Mouse (Mus musculus): ENCODE measurements at regions not wholly inside any gene's neighbourhood (a gene's known extent, or its start where the extent isn't known, plus 50 kb on each side); places are given as distances from the start of the nearest gene placed in this dataset.

DNA sequence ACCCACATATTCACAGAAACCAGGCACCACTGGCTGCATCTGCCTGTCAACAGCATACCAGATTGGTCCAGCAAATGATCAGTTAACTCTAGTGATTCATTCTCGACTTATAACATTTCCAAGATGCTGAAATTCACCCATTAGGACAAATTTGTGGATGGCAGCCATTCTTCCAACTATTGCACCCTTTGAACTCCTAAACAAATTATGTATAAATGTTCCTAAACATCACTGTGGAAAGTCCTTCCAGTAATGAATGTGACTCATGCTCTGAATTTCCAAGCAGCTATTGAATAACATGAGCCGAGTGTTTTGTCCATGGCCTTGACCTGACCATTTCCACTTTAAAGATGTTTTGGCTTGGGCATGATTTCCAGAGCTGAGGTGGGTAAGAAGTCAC lies 274.2 kb downstream of the Trib2 start:
- no peak overlapping the region for H3K27ac ChIP-seq (ENCODE audit: low read depth, low read length)

DNA sequence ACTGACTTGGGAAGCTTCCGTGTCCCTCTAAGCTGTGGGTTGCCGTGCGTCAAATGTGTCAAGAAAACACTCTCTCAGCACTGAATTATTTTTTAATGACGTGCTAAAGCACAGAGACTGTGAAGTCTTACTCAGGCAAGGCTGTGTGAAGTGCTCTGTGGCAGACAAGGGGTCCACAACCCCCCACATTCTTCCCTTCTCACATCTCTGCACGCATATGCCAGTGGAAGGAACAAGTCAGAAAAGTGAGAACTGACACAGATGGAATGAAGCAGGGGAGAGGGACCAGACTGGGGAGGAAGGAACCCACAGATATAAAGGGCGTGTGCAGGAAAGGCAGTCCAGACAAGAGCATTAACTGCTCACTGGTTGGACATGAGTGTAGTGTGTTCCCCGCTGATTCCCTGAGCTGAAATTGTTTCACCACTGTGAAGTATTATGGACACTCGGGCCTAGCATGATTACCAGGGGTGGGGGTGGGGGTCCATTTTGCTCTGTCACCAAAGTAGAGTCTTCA lies 279.8 kb downstream of the Trib2 start:
- Histone ChIP-seq H3K4me2 (no peak overlapping the region), H3K27me3 (replicated peaks; ENCODE audit: control insufficient read depth, insufficient read depth, low read length) (no peaks in the 10 kb centered on the region), H3K4me3 (ENCODE audit: low read depth, low read length) (no peak overlapping the region), H3K36me3 (ENCODE audit: control insufficient read depth, insufficient read depth, low read length) (no peaks in the 10 kb centered on the region), H3K9ac (ENCODE audit: low read depth, low read length) (no peak overlapping the region), H3K27ac (ENCODE audit: low read depth, low read length) (no peak overlapping the region), H3K4me1 (replicated peaks; ENCODE audit: control insufficient read depth, insufficient read depth, low read length) (no peaks in the 10 kb centered on the region), H3K9me3 (ENCODE audit: control insufficient read depth, low read length) (no peaks in the 10 kb centered on the region)
- no peak for DNase-seq (ENCODE audit: low spot score)
- 65% methylated on average over 8 of the region's 8 CpGs for WGBS
- no peak for ATAC-seq (replicated peaks; ENCODE audit: low FRiP score)

More for the DNA sequence above, 274.2 kb downstream of the Trib2 start:
- H3K4me1 ChIP-seq (replicated peaks; ENCODE audit: control insufficient read depth, insufficient read depth, low read length): no peaks in the 10 kb centered on the region
- no peak overlapping the region for H3K4me3 ChIP-seq (ENCODE audit: low read depth, low read length)
- ATAC-seq (replicated peaks; ENCODE audit: low FRiP score) (no peak), DNase-seq (ENCODE audit: low spot score) (no peak)
- no peaks in the 10 kb centered on the region for H3K9me3 ChIP-seq (ENCODE audit: control insufficient read depth, low read length)
- no peaks in the 10 kb centered on the region for H3K36me3 ChIP-seq (ENCODE audit: control insufficient read depth, insufficient read depth, low read length)
- H3K9ac ChIP-seq (ENCODE audit: low read depth, low read length): no peak overlapping the region
- no peak overlapping the region for H3K4me2 ChIP-seq
- H3K27me3 ChIP-seq (replicated peaks; ENCODE audit: control insufficient read depth, insufficient read depth, low read length): no peaks in the 10 kb centered on the region
- 65% methylated on average over 2 of the region's 2 CpGs for WGBS

DNA sequence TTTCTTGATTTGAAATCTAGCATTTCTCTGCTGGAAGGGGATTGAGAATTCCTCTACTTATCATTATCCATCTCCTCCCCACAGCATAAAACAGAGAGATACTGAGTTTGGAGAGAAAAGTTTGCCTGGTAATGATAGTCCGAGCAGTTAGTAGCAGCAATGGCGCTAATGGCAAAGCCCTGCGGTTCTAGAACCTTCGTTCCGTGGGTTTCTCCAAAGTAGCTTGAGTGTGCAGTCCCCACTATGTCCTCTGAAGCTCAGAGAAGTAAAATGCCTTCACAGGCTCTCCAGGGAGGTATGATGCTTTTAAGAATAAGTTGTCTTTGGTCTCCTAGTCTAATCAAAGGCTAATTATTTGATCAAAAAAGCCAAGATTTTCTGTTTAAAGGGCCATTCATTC lies 280.5 kb downstream of the Trib2 start:
- Histone ChIP-seq H3K27ac (ENCODE audit: low read depth, low read length) (no peak overlapping the region), H3K4me3 (ENCODE audit: low read depth, low read length) (no peak overlapping the region), H3K27me3 (replicated peaks; ENCODE audit: control insufficient read depth, insufficient read depth, low read length) (no peaks in the 10 kb centered on the region), H3K4me2 (no peak overlapping the region), H3K9ac (ENCODE audit: low read depth, low read length) (no peak overlapping the region), H3K4me1 (replicated peaks; ENCODE audit: control insufficient read depth, insufficient read depth, low read length) (no peaks in the 10 kb centered on the region), H3K36me3 (ENCODE audit: control insufficient read depth, insufficient read depth, low read length) (no peaks in the 10 kb centered on the region), H3K9me3 (ENCODE audit: control insufficient read depth, low read length) (no peaks in the 10 kb centered on the region)
- ATAC-seq (replicated peaks; ENCODE audit: low FRiP score) (no peak), DNase-seq (ENCODE audit: low spot score) (no peak)
- 89% methylated on average over 5 of the region's 5 CpGs for WGBS

DNA sequence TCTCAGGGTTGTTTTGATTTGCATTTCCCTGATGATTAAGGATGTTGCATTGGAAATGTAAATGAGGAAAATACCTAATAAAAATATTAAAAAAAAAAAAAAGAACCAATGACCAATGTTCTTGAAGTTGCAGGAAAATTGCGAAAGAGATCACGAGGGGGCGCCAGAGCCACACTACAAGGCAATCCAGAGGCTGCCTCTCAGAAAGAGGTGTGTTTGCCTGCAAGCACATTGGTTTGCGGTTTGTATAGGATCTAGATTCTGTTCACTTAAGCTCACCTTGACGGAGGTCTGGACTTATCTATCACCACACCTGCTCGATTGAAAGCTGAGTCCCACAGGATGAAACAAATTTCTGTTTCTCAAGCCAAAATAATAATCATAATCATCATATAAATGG lies 280.9 kb downstream of the Trib2 start:
- 7% methylated on average over 6 of the region's 6 CpGs for WGBS
- peak; percentile 39 for DNase-seq (ENCODE audit: low spot score)

DNA sequence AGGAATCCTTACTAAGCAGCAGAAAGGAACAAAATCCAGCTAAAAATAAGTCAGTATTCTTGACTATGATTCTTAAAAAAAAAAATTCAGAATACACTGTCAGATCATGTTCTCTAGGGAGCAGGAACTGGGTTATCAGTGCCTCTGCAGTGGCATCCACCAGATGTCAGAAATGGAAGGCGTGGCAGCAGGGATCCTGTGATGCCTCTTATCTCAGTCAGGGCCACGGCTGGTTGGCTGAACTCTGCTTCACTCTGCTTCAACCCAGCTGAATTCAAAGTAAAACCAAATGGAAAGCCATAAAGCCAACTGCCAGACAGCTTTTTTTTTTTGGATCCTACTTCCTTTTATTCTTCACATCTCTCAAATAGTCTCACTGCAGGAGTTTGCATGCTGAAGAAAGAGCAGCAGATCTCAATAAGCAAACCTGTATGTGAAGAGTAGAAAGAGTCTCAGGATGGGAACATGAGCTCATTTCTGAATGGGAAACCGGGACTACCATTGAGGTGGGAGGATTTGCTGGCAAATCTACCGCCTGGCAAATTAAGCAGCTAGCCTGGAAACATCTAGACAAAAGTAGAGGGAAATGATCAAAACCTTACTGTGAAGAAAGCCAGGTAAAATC lies 295.8 kb downstream of the Trib2 start:
- Histone ChIP-seq H3K4me2 (no peak overlapping the region), H3K9ac (ENCODE audit: low read depth, low read length) (no peak overlapping the region), H3K27ac (ENCODE audit: low read depth, low read length) (no peak overlapping the region), H3K36me3 (ENCODE audit: control insufficient read depth, insufficient read depth, low read length) (no peaks in the 10 kb centered on the region), H3K27me3 (replicated peaks; ENCODE audit: control insufficient read depth, insufficient read depth, low read length) (no peaks in the 10 kb centered on the region), H3K9me3 (ENCODE audit: control insufficient read depth, low read length) (no peaks in the 10 kb centered on the region), H3K4me1 (replicated peaks; ENCODE audit: control insufficient read depth, insufficient read depth, low read length) (no peaks in the 10 kb centered on the region), H3K4me3 (ENCODE audit: low read depth, low read length) (no peak overlapping the region)
- ATAC-seq (replicated peaks; ENCODE audit: low FRiP score): no peak
- no peak for DNase-seq (ENCODE audit: low spot score)
- 29% methylated on average over 4 of the region's 4 CpGs for WGBS

More for the DNA sequence above, 280.9 kb downstream of the Trib2 start:
- Histone ChIP-seq H3K27ac (ENCODE audit: low read depth, low read length) (no peak overlapping the region), H3K4me3 (ENCODE audit: low read depth, low read length) (no peak overlapping the region), H3K9me3 (ENCODE audit: control insufficient read depth, low read length) (no peaks in the 10 kb centered on the region), H3K27me3 (replicated peaks; ENCODE audit: control insufficient read depth, insufficient read depth, low read length) (no peaks in the 10 kb centered on the region), H3K4me1 (replicated peaks; ENCODE audit: control insufficient read depth, insufficient read depth, low read length) (no peaks in the 10 kb centered on the region), H3K9ac (ENCODE audit: low read depth, low read length) (no peak overlapping the region), H3K36me3 (ENCODE audit: control insufficient read depth, insufficient read depth, low read length) (no peaks in the 10 kb centered on the region), H3K4me2 (no peak overlapping the region)
- ATAC-seq (replicated peaks; ENCODE audit: low FRiP score): no peak

DNA sequence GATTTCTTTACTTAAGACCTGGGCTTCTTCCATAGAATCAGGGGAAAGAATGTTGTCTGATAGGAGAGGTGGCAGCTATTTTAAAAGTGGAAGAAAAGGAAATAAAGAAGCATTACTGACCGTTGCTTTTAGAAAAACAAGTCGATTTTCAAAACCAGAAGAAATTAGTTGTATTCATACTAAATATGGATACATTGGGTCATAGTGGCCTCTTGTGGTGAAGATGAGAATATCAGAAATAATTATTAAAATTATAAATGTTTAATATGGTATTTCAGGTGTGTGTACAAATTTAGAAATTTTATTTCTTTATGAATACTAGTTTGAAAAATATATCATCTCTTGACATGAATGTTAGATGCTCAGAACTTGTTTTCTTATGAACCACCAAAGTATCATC lies 304.7 kb downstream of the Trib2 start:
- no peak for DNase-seq (ENCODE audit: low spot score)

DNA sequence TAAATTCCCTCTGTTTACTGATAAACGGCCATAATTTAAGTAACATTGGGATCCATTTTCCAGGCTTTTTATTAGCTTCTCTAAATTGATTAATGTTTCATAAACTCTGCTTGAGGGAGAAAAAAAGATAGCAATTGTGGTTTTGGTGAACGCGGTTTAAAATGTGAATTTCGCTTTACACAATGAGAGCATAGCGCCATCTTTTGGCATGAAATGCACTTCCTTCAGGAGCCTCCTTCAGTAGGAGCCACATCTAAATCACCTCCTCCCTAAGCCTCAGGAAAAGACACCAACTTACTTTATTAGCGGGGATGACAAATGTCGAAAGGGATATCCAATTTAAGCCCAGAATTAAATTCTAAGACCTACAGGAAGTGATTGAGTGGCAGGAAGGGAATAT lies 309.1 kb downstream of the Trib2 start:
- no peak for ATAC-seq (replicated peaks; ENCODE audit: low FRiP score)
- Histone ChIP-seq H3K27me3 (replicated peaks; ENCODE audit: control insufficient read depth, insufficient read depth, low read length) (no peaks in the 10 kb centered on the region), H3K9ac (ENCODE audit: low read depth, low read length) (no peak overlapping the region), H3K27ac (ENCODE audit: low read depth, low read length) (no peak overlapping the region), H3K4me2 (no peak overlapping the region), H3K9me3 (ENCODE audit: control insufficient read depth, low read length) (no peaks in the 10 kb centered on the region), H3K36me3 (ENCODE audit: control insufficient read depth, insufficient read depth, low read length) (no peaks in the 10 kb centered on the region), H3K4me1 (replicated peaks; ENCODE audit: control insufficient read depth, insufficient read depth, low read length) (no peaks in the 10 kb centered on the region), H3K4me3 (ENCODE audit: low read depth, low read length) (no peak overlapping the region)
- no peak for DNase-seq (ENCODE audit: low spot score)
- 30% methylated on average over 7 of the region's 7 CpGs for WGBS

More for the DNA sequence above, 304.7 kb downstream of the Trib2 start:
- H3K9ac ChIP-seq (ENCODE audit: low read depth, low read length): no peak overlapping the region
- H3K27ac ChIP-seq (ENCODE audit: low read depth, low read length): no peak overlapping the region
- no peaks in the 10 kb centered on the region for H3K4me1 ChIP-seq (replicated peaks; ENCODE audit: control insufficient read depth, insufficient read depth, low read length)
- no peaks in the 10 kb centered on the region for H3K9me3 ChIP-seq (ENCODE audit: control insufficient read depth, low read length)
- no peak overlapping the region for H3K4me3 ChIP-seq (ENCODE audit: low read depth, low read length)
- WGBS: 37% methylated on average over 2 of the region's 2 CpGs
- H3K27me3 ChIP-seq (replicated peaks; ENCODE audit: control insufficient read depth, insufficient read depth, low read length): no peaks in the 10 kb centered on the region
- no peak overlapping the region for H3K4me2 ChIP-seq
- H3K36me3 ChIP-seq (ENCODE audit: control insufficient read depth, insufficient read depth, low read length): no peaks in the 10 kb centered on the region
- no peak for ATAC-seq (replicated peaks; ENCODE audit: low FRiP score)

DNA sequence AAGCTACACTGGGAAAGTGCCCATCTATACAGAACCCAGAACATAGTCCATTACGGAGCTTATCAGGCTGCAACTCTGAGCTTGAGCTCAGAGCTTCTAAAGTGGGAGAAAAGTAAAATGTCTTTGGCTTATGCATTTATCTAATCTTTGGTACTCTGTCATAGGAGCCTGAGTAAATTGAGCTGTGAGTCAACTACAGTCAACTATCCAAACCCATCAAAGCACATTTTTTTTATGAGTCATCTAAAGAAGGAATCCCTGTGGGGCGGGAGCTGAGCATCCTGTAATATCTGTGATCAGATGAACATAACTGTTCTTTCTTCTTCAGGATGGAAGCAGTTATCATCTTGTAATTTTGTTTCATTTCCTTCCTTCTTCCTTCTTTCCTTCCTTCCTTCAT lies 323.1 kb downstream of the Trib2 start:
- Histone ChIP-seq H3K4me2 (no peak overlapping the region), H3K9ac (ENCODE audit: low read depth, low read length) (no peak overlapping the region), H3K27me3 (replicated peaks; ENCODE audit: control insufficient read depth, insufficient read depth, low read length) (no peaks in the 10 kb centered on the region), H3K4me3 (ENCODE audit: low read depth, low read length) (no peak overlapping the region), H3K27ac (ENCODE audit: low read depth, low read length) (no peak overlapping the region), H3K9me3 (ENCODE audit: control insufficient read depth, low read length) (no peaks in the 10 kb centered on the region), H3K36me3 (ENCODE audit: control insufficient read depth, insufficient read depth, low read length) (no peaks in the 10 kb centered on the region), H3K4me1 (replicated peaks; ENCODE audit: control insufficient read depth, insufficient read depth, low read length) (no peaks in the 10 kb centered on the region)
- DNase-seq (ENCODE audit: low spot score) (no peak), ATAC-seq (replicated peaks; ENCODE audit: low FRiP score) (no peak)
- WGBS: 75% methylated on average over 2 of the region's 2 CpGs

DNA sequence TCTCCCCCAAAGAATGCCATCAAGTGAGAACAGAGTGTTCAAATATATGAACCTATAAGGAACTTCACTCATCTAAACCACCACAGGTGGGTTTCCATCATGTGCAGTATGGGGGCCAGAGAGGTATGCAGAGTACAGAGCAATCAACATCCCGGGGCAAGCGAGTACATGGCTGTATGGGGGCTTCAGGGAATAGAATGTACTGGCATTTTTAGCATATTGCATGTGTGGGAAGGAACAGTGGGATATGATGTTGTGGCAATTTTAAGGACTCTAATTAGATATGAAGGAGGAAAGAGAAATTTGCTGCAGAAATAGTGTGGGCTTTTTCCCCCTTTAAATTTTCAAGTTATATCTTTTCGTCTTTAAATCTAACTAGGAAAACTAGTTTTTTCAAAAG lies 344.0 kb downstream of the Trib2 start:
- Histone ChIP-seq H3K36me3 (ENCODE audit: control insufficient read depth, insufficient read depth, low read length) (no peaks in the 10 kb centered on the region), H3K4me1 (replicated peaks; ENCODE audit: control insufficient read depth, insufficient read depth, low read length) (no peaks in the 10 kb centered on the region), H3K27ac (ENCODE audit: low read depth, low read length) (no peak overlapping the region), H3K9me3 (ENCODE audit: control insufficient read depth, low read length) (no peaks in the 10 kb centered on the region), H3K4me3 (ENCODE audit: low read depth, low read length) (no peak overlapping the region), H3K27me3 (replicated peaks; ENCODE audit: control insufficient read depth, insufficient read depth, low read length) (no peaks in the 10 kb centered on the region), H3K9ac (ENCODE audit: low read depth, low read length) (no peak overlapping the region), H3K4me2 (no peak overlapping the region)
- DNase-seq (ENCODE audit: low spot score) (no peak), ATAC-seq (replicated peaks; ENCODE audit: low FRiP score) (no peak)
- 84% methylated on average over 3 of the region's 3 CpGs for WGBS
